Mouse (Mus musculus) small intestine, adult 2 months (tissue): ENCODE data around the gene Meox1. TPM values are rescaled to one million over a fixed set of nuclear protein-coding genes. Genes with fewer than 3 reads are reported as not detected.
A peak's percentile ranks its signal among the peaks of the same experiment; 100 is the strongest.

ENCODE experiments used
- H3K27ac ChIP-seq: fragments of 200-500 bp; 2 replicates; pipeline ENCODE4 v1.5.1; 2012; ENCODE audit warnings: low read depth, low read length, control low read depth, inconsistent platforms; ENCODE audit not compliant: insufficient read depth
- H3K27me3 ChIP-seq: fragments of 200-500 bp; 2 replicates; pipeline ENCODE4 v1.6.1; 2012; ENCODE audit warnings: mild to moderate bottlenecking, moderate library complexity, low read length, inconsistent platforms; ENCODE audit not compliant: control insufficient read depth, insufficient read depth
- H3K36me3 ChIP-seq: fragments of 200-500 bp; 2 replicates; pipeline ENCODE4 v1.6.1; 2012; ENCODE audit warnings: mild to moderate bottlenecking, low read length, control low read depth, inconsistent platforms; ENCODE audit not compliant: control insufficient read depth, insufficient read depth
- H3K4me1 ChIP-seq: fragments of 200-500 bp; 2 replicates; pipeline ENCODE4 v1.6.1; 2012; ENCODE audit warnings: low read length, inconsistent platforms, mixed read lengths; ENCODE audit not compliant: control insufficient read depth, insufficient read depth, insufficient read length
- H3K4me3 ChIP-seq: fragments of 200-500 bp; 2 replicates; pipeline ENCODE4 v1.5.1; 2012; ENCODE audit warnings: low read depth, mild to moderate bottlenecking, control low read depth, inconsistent platforms, low read length, moderate library complexity
- CTCF ChIP-seq: fragments of 200-500 bp; IDR thresholded peaks from 2 replicates; pipeline ENCODE4 v1.5.1; 2012; ENCODE audit warnings: low read depth, mild to moderate bottlenecking, control low read depth, inconsistent platforms, low read length, moderate library complexity, mixed read lengths; ENCODE audit not compliant: insufficient replicate concordance, insufficient read length; ENCODE audit errors: extremely low read depth
- POLR2A ChIP-seq: fragments of 200-500 bp; IDR thresholded peaks from 2 replicates; pipeline ENCODE4 v1.6.1; 2012; ENCODE audit warnings: low read depth, mild to moderate bottlenecking, control low read depth, inconsistent platforms, low read length, moderate library complexity
- WGBS: fragments of 180-500 bp; shearing (Covaris S2); methylation state at CpG from one replicate; pipeline ENCODE4 v1.1.7; 2018; 5-methylcytosine and 5-hydroxymethylcytosine counted together
- polyA plus RNA-seq: library from polyadenylated mRNA; depleted of rRNA; stranded (reverse); fragments of >200 nt; gene quantifications from 2 replicates; pipeline ENCODE4 v1.2.3, GENCODE M21; 2012

The Meox1 gene
- polyA plus RNA-seq, 1 experiment, result 0.65 TPM

GRCm38 (mm10) chr11:101851042-101851441, 43.1 kb downstream of the Meox1 start:
- Histone ChIP-seq H3K27ac (no peak overlapping the region), H3K36me3 (no peaks in the 10 kb centered on the region)
- WGBS, result 78% methylated on average over 7 of the region's 7 CpGs

GRCm38 (mm10) chr11:101849286-101849685, 44.9 kb downstream of the Meox1 start:
- Histone ChIP-seq H3K4me3 (no peak overlapping the region), H3K36me3 (no peaks in the 10 kb centered on the region), H3K4me1 (no peaks in the 10 kb centered on the region), H3K27ac (no peak overlapping the region), H3K27me3 (no peaks in the 10 kb centered on the region)
- TF ChIP-seq POLR2A (no peak), CTCF (no peak)
- 57% methylated on average over 4 of the region's 4 CpGs for WGBS

More at GRCm38 (mm10) chr11:101851042-101851441, 43.1 kb downstream of the Meox1 start:
- H3K4me1 ChIP-seq, result no peaks in the 10 kb centered on the region
- no peak overlapping the region for H3K4me3 ChIP-seq
- no peak for TF ChIP-seq POLR2A
- no peaks in the 10 kb centered on the region for H3K27me3 ChIP-seq

GRCm38 (mm10) chr11:101847509-101847908, 46.7 kb downstream of the Meox1 start:
- WGBS, result 86% methylated on average over 5 of the region's 5 CpGs
- H3K4me3 ChIP-seq, result no peak overlapping the region
- no peaks in the 10 kb centered on the region for H3K27me3 ChIP-seq
- no peak for TF ChIP-seq POLR2A
- no peak for TF ChIP-seq CTCF
- H3K27ac ChIP-seq, result no peak overlapping the region
- H3K4me1 ChIP-seq, result peaks cover 2% of the 10 kb centered on the region; the same call in 1 of the 2 replicates
- H3K36me3 ChIP-seq, result no peaks in the 10 kb centered on the region

- 73% methylated on average over 3 of the region's 3 CpGs for WGBS
- H3K4me3 ChIP-seq, result no peak overlapping the region
- no peaks in the 10 kb centered on the region for H3K27me3 ChIP-seq
- H3K36me3 ChIP-seq, result no peaks in the 10 kb centered on the region
- H3K4me1 ChIP-seq, result peaks cover 3% of the 10 kb centered on the region; the same call in 1 of the 2 replicates
- TF ChIP-seq CTCF, result no peak
- no peak for TF ChIP-seq POLR2A
- H3K27ac ChIP-seq, result peak overlapping the region; percentile 45; the same call in 1 of the 2 replicates
These were observed 51.4 kb downstream of the Meox1 start for GRCm38 (mm10) chr11:101842773-101843163.

GRCm38 (mm10) chr11:101841998-101842772, 52.0 kb downstream of the Meox1 start:
- H3K4me3 ChIP-seq, result no peak overlapping the region
- peak overlapping the region; percentile 45; the same call in 1 of the 2 replicates for H3K27ac ChIP-seq
- no peaks in the 10 kb centered on the region for H3K36me3 ChIP-seq
- 73% methylated on average over 15 of the region's 15 CpGs for WGBS
- H3K27me3 ChIP-seq, result no peaks in the 10 kb centered on the region
- peaks cover 3% of the 10 kb centered on the region; the same call in 1 of the 2 replicates for H3K4me1 ChIP-seq
- TF ChIP-seq CTCF (no peak), POLR2A (no peak)

- H3K4me1 ChIP-seq, result peaks cover 3% of the 10 kb centered on the region; the same call in 1 of the 2 replicates
- H3K36me3 ChIP-seq, result no peaks in the 10 kb centered on the region
- TF ChIP-seq CTCF (0 out of 2 replicates have a peak, but pooled peaks have one; percentile 12), POLR2A (no peak)
- WGBS, result 96% methylated on average over 3 of the region's 3 CpGs
- no peak overlapping the region for H3K27ac ChIP-seq
- H3K4me3 ChIP-seq, result no peak overlapping the region
- no peaks in the 10 kb centered on the region for H3K27me3 ChIP-seq
These were observed 53.8 kb downstream of the Meox1 start for GRCm38 (mm10) chr11:101840405-101840804.

GRCm38 (mm10) chr11:101839426-101839825, 54.7 kb downstream of the Meox1 start:
- WGBS, result 43% methylated on average over 8 of the region's 8 CpGs

More at GRCm38 (mm10) chr11:101839426-101839825, 54.7 kb downstream of the Meox1 start:
- H3K4me3 ChIP-seq, result no peak overlapping the region
- H3K36me3 ChIP-seq, result no peaks in the 10 kb centered on the region
- H3K27me3 ChIP-seq, result no peaks in the 10 kb centered on the region
- H3K27ac ChIP-seq, result no peak overlapping the region
- TF ChIP-seq CTCF (no peak), POLR2A (no peak)
- peaks cover 3% of the 10 kb centered on the region; the same call in 1 of the 2 replicates for H3K4me1 ChIP-seq
